Mouse (Mus musculus): ENCODE results near the gene Itga1. TPM values are rescaled to one million over a fixed set of nuclear protein-coding genes. Genes with fewer than 3 reads are reported as not detected.

Gene Itga1
- polyA plus RNA-seq, 1 experiment = 16.5 TPM

GRCm38 (mm10) chr13:114909514-114909913 lies 192.2 kb downstream of the Itga1 start:
- TF ChIP-seq POLR2A (IDR thresholded peaks at IDR 0.05; ENCODE audit: low read depth, low read length) (no peak), CTCF (conservative IDR thresholded peaks at IDR 0.05; ENCODE audit: insufficient read depth, insufficient read length, low read depth, low read length) (no peak)
- Histone ChIP-seq H3K4me3 (ENCODE audit: insufficient read depth, low read depth, low read length) (no peak overlapping the region), H3K4me1 (ENCODE audit: control insufficient read depth, insufficient read depth, low read length) (no peaks in the 10 kb centered on the region), H3K27me3 (replicated peaks; ENCODE audit: control insufficient read depth, insufficient read depth, low read length) (no peaks in the 10 kb centered on the region; the same call in 1 of the 2 replicates), H3K27ac (ENCODE audit: insufficient read depth, low read depth, low read length) (no peak overlapping the region), H3K36me3 (ENCODE audit: control insufficient read depth, insufficient read depth, low read length) (no peaks in the 10 kb centered on the region)
- WGBS = 89% methylated on average over 5 of the region's 5 CpGs
- no peak for DNase-seq

- no peak for DNase-seq
- 77% methylated on average over 4 of the region's 4 CpGs for WGBS
- H3K27me3 ChIP-seq (replicated peaks; ENCODE audit: control insufficient read depth, insufficient read depth, low read length) = no peaks in the 10 kb centered on the region; the same call in 1 of the 2 replicates
- H3K27ac ChIP-seq (ENCODE audit: insufficient read depth, low read depth, low read length) = no peak overlapping the region
- TF ChIP-seq CTCF (conservative IDR thresholded peaks at IDR 0.05; ENCODE audit: insufficient read depth, insufficient read length, low read depth, low read length) = no peak
- no peak for TF ChIP-seq POLR2A (IDR thresholded peaks at IDR 0.05; ENCODE audit: low read depth, low read length)
- no peak overlapping the region for H3K4me3 ChIP-seq (ENCODE audit: insufficient read depth, low read depth, low read length)
- H3K4me1 ChIP-seq (ENCODE audit: control insufficient read depth, insufficient read depth, low read length) = no peaks in the 10 kb centered on the region
- H3K36me3 ChIP-seq (ENCODE audit: control insufficient read depth, insufficient read depth, low read length) = no peaks in the 10 kb centered on the region
Observed at GRCm38 (mm10) chr13:114907876-114908275, 193.9 kb downstream of the Itga1 start.

Other genes starting within 250 kb of the Itga1 start
- 0.30 and 0.58 TPM in 2 replicates for gene Itga2, start 169.9 kb downstream of the Itga1 start, polyA plus RNA-seq (2012; rRNA removed)
- gene Pelo, start 11.8 kb downstream of the Itga1 start, polyA plus RNA-seq (2012; rRNA removed) = 29.0 and 32.3 TPM in 2 replicates
- 3.8 and 7.4 TPM in 2 replicates for gene Gm49395, start within 50 bp of the Itga1 start, polyA plus RNA-seq (2012; rRNA removed)

Data from kidney, adult 2 months (tissue).